In genomic region chr14:23521080-23521684, GRCm38 (mm10) we compare ENCODE assay signal across 19 mouse cellular contexts.
DNase-seq lines count a peak whose midpoint lies in the region; ATAC-seq and TF ChIP-seq lines count a peak whose summit lies in the region.
"Had no signal": no experiment of that assay in that cellular context is flagged by ENCODE, and none has a peak within 500 bp of the region (broad histone marks: within the 10 kb centered on the region; RNA-seq: fewer than 3 reads in every experiment).

No protein-coding gene starts in this region.

- no peak overlapping the region for H3K4me2 ChIP-seq in heart, embryonic 11.5 days
- no peak overlapping the region for H3K4me2 ChIP-seq in lung, postnatal 0 days (replicated peaks; ENCODE audit: low read depth, low read length)
- H3K4me2 ChIP-seq in limb, embryonic 12.5 days, result no peak overlapping the region
- H3K4me2 ChIP-seq: hindbrain, embryonic 12.5 days; neural tube, embryonic 15.5 days had no signal

- no peaks in the 10 kb centered on the region for H3K36me3 ChIP-seq in heart, embryonic 11.5 days (ENCODE audit: control insufficient read depth, insufficient read depth, low read length)
- H3K36me3 ChIP-seq in lung, postnatal 0 days (ENCODE audit: insufficient read depth, low read length), result no peaks in the 10 kb centered on the region
- no peaks in the 10 kb centered on the region for H3K36me3 ChIP-seq in limb, embryonic 12.5 days
- H3K36me3 ChIP-seq: forebrain, embryonic 10.5 days; hindbrain, embryonic 12.5 days; neural tube, embryonic 15.5 days had no signal

- H3K9ac ChIP-seq in heart, embryonic 11.5 days (ENCODE audit: low read depth, low read length), result no peak overlapping the region
- H3K9ac ChIP-seq in lung, postnatal 0 days (replicated peaks; ENCODE audit: low read depth), result no peak overlapping the region
- no peak overlapping the region for H3K9ac ChIP-seq in limb, embryonic 12.5 days (replicated peaks)
- H3K9ac ChIP-seq: hindbrain, embryonic 12.5 days; liver, embryonic 14.5 days; neural tube, embryonic 15.5 days had no signal

- no peak overlapping the region for H3K27ac ChIP-seq in heart, embryonic 11.5 days (ENCODE audit: low read depth, low read length)
- no peak overlapping the region for H3K27ac ChIP-seq in lung, postnatal 0 days (ENCODE audit: low read length)
- peak overlapping the region; percentile 50; the same call in 1 of the 2 replicates for H3K27ac ChIP-seq in limb, embryonic 12.5 days
- H3K27ac ChIP-seq: forebrain, embryonic 10.5 days; hindbrain, embryonic 12.5 days; liver, embryonic 14.5 days; neural tube, embryonic 15.5 days; stomach, postnatal 0 days had no signal

- H3K4me1 ChIP-seq in heart, embryonic 11.5 days (ENCODE audit: control insufficient read depth, insufficient read depth, low read length), result no peaks in the 10 kb centered on the region
- H3K4me1 ChIP-seq in lung, postnatal 0 days (ENCODE audit: insufficient read depth, low read depth, low read length), result no peaks in the 10 kb centered on the region
- peaks cover 36% of the 10 kb centered on the region for H3K4me1 ChIP-seq in limb, embryonic 12.5 days (replicated peaks)
- H3K4me1 ChIP-seq: forebrain, embryonic 10.5 days had no signal

- H3K9me3 ChIP-seq in heart, embryonic 11.5 days (replicated peaks; ENCODE audit: control insufficient read depth, low read length), result no peaks in the 10 kb centered on the region
- no peaks in the 10 kb centered on the region for H3K9me3 ChIP-seq in lung, postnatal 0 days (ENCODE audit: low read length)
- H3K9me3 ChIP-seq in limb, embryonic 12.5 days, result no peaks in the 10 kb centered on the region
- H3K9me3 ChIP-seq: forebrain, embryonic 10.5 days; hindbrain, embryonic 12.5 days; neural tube, embryonic 15.5 days had no signal

- ATAC-seq in heart, embryonic 11.5 days (replicated peaks; ENCODE audit: insufficient number of reproducible peaks, low FRiP score, low TSS enrichment), result no peak
- peak; percentile 35 for ATAC-seq in lung, postnatal 0 days
- 0 out of 2 replicates have a peak, but pooled peaks have one; percentile 61 for ATAC-seq in limb, embryonic 12.5 days (ENCODE audit: insufficient number of reproducible peaks, insufficient read depth, low FRiP score, low TSS enrichment, low read depth)

- DNase-seq in heart, adult 11 months, result peak; percentile 75
- peak; percentile 21 for DNase-seq in lung, postnatal 0 days (ENCODE audit: low spot score)
- no peak for DNase-seq in lung, postnatal 25 days (ENCODE audit: low spot score)
- no peak for DNase-seq in right cerebral cortex, postnatal 25 days
- DNase-seq in layer of hippocampus, postnatal 14 days (ENCODE audit: low spot score in 2 of 2), result no peak
- DNase-seq: adrenal gland, adult 2 months; cerebellum, adult 9-11 months; gastrocnemius, postnatal 25 days; heart, postnatal 10 days; midbrain, embryonic 14.5 days; thymus, postnatal 36 days had no signal

- WGBS in heart, embryonic 11.5 days (ENCODE audit: insufficient replicate concordance), result 51% methylated on average over 10 of the region's 10 CpGs
- 56% methylated on average over 10 of the region's 10 CpGs for WGBS in lung, postnatal 0 days
- WGBS in limb, embryonic 12.5 days, result 30% methylated on average over 10 of the region's 10 CpGs

- H3K27me3 ChIP-seq in heart, embryonic 11.5 days (ENCODE audit: control insufficient read depth, insufficient read depth, low read length), result no peaks in the 10 kb centered on the region
- no peaks in the 10 kb centered on the region for H3K27me3 ChIP-seq in lung, postnatal 0 days (replicated peaks; ENCODE audit: insufficient read depth, low read length)
- H3K27me3 ChIP-seq in limb, embryonic 12.5 days, result peaks cover 4% of the 10 kb centered on the region; the same call in 1 of the 2 replicates
- H3K27me3 ChIP-seq: hindbrain, embryonic 12.5 days; neural tube, embryonic 15.5 days had no signal

- TF ChIP-seq EP300 in lung, postnatal 0 days (IDR thresholded peaks at IDR 0.05), result no peak

- H3K4me3 ChIP-seq in heart, embryonic 11.5 days (ENCODE audit: low read depth, low read length), result no peak overlapping the region
- no peak overlapping the region for H3K4me3 ChIP-seq in lung, postnatal 0 days (ENCODE audit: low read depth, low read length)
- no peak overlapping the region for H3K4me3 ChIP-seq in limb, embryonic 12.5 days (replicated peaks)
- H3K4me3 ChIP-seq: forebrain, embryonic 10.5 days; hindbrain, embryonic 12.5 days; myocyte; neural tube, embryonic 15.5 days had no signal

- no peak for TF ChIP-seq CTCF in lung, postnatal 0 days (IDR thresholded peaks at IDR 0.05)

Comparison
In these comparisons a context has a peak if more than half of its experiments do, and no peak if none do; other contexts are left out.
1. DNase-seq: peak in heart, adult 11 months (single experiment) and lung, postnatal 0 days (single experiment); none in lung, postnatal 25 days (single experiment), right cerebral cortex, postnatal 25 days (single experiment) and layer of hippocampus, postnatal 14 days (0 of 2).